Mouse (Mus musculus) layer of hippocampus, adult 9-11 months (tissue): ENCODE data around the gene Parp1.
A peak's percentile ranks its signal among the peaks of the same experiment; 100 is the strongest.

ENCODE experiments used
- DNase-seq: peaks from one replicate; pipeline ENCODE4 v3.0.0; 2022

The Parp1 gene

GRCm38 (mm10) chr1:180639416-180640401 is 71.0 kb downstream of the Parp1 start:
- no peak for DNase-seq

- DNase-seq: peak; percentile 11
Observed at GRCm38 (mm10) chr1:180640605-180641125, 71.9 kb downstream of the Parp1 start.

- peak; percentile 85 for DNase-seq
Observed at GRCm38 (mm10) chr1:180641137-180641517, 72.4 kb downstream of the Parp1 start, which contains the start of gene Lin9. Lin9 (plus strand) TSS chr1:180641150.

GRCm38 (mm10) chr1:180641518-180642227 is 72.9 kb downstream of the Parp1 start:
- no peak for DNase-seq

DNA sequence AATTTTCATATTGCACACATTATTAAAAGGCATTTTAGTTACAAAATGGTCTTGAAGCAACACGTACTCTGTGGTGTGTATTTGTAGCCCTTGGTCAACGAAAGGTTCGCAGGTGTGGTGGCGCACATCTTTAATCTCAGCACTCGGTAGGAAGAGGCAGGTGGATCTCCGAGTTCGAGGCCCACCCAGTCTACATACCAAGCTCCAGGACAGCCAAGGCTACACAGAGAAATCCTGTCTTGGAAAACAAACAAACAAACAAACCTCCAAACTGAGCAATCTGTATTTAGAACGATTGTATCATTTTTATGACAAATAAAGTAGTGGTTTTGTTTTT is 73.5 kb downstream of the Parp1 start:
- no peak for DNase-seq
